Mouse (Mus musculus) gonadal fat pad, adult 2 months (tissue): ENCODE measurements around the gene Rnf181. TPM values are rescaled to one million over a fixed set of nuclear protein-coding genes. Genes with fewer than 3 reads are reported as not detected.

ENCODE experiments used
- DNase-seq: peaks from one replicate; pipeline ENCODE4 v3.0.0-alpha.2; 2012; ENCODE audit warnings: low read depth
- polyA plus RNA-seq: library from polyadenylated mRNA; depleted of rRNA; stranded (reverse); fragments of >200 nt; gene quantifications from 2 replicates; pipeline ENCODE4 v1.2.3, GENCODE M21; 2012; rRNA removed

Rnf181 gene
- polyA plus RNA-seq: 142 and 189 TPM in 2 replicates

GRCm38 (mm10) chr6:72366844-72367443 lies at the start of gene Rnf181:
Rnf181 (minus strand) TSS chr6:72366956.
- DNase-seq: no peak

GRCm38 (mm10) chr6:72415964-72416772 lies 49.4 kb upstream of the Rnf181 start:
- DNase-seq: peak; percentile 90

- no peak for DNase-seq
These were observed 48.4 kb upstream of the Rnf181 start for GRCm38 (mm10) chr6:72415181-72415580.

DNA sequence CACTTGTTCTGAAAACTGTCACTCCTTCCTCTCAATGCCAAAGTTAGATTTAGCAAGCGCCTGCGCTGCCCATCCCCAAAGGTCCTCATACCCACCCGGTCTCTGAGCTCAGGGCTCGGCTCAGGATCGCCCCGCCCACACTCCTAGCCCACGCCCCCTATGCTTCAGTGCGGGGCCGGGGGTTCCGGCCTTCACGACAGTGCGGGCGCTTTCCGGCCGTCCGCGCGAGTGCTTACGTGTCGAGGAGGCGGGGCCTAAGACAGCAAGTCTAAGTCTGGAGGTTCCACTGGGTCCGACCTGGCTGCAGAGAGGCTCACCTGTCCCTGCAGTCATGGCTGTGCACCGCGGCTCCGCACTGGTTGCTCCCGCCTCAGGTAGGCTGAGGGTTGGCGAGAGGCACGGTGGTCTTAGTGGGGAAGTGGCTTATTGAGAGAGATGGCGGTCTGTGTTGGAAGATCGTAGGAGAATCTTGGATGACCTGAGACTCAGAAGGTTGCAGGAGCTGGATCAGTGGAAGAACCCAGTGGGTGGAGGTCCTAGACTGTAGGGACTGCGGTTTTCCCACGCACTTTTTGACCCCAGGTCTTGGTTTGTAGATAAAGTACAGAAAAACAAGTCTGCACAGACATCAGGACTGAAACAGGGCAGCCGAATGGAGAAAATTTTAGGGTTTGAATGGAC lies 47.5 kb upstream of the Rnf181 start, which contains the start of gene Ggcx:
Gene Ggcx (plus strand): TSS at position 233 of the 681 bp plus-strand sequence.
- DNase-seq: no peak

GRCm38 (mm10) chr6:72410518-72410917 lies 43.8 kb upstream of the Rnf181 start:
- no peak for DNase-seq

- DNase-seq: no peak
These were observed 43.2 kb upstream of the Rnf181 start for GRCm38 (mm10) chr6:72410003-72410402.

DNA sequence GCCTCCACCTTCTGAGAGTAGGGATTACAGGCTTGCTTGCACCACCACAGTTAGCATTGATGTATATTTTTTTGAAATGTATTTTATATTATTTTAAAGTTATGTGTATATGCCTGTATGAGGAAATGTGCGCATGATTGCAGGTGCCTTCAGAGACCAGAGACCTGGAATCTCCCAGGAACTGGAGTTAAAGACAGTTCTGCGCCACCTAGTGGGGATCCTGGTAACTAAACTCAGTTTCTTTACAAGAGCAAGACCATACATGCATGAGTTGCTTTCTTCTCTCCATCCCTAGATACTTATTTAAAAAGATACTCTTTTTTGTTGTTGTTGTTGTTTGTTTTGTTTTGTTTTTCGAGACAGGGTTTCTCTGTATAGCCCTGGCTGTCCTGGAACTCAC lies 42.8 kb upstream of the Rnf181 start:
- DNase-seq: no peak

GRCm38 (mm10) chr6:72407119-72407518 lies 40.4 kb upstream of the Rnf181 start:
- no peak for DNase-seq

- no peak for DNase-seq
These were observed 38.6 kb upstream of the Rnf181 start for GRCm38 (mm10) chr6:72405356-72405755.

GRCm38 (mm10) chr6:72401875-72402274 lies 35.1 kb upstream of the Rnf181 start:
- DNase-seq: no peak

DNA sequence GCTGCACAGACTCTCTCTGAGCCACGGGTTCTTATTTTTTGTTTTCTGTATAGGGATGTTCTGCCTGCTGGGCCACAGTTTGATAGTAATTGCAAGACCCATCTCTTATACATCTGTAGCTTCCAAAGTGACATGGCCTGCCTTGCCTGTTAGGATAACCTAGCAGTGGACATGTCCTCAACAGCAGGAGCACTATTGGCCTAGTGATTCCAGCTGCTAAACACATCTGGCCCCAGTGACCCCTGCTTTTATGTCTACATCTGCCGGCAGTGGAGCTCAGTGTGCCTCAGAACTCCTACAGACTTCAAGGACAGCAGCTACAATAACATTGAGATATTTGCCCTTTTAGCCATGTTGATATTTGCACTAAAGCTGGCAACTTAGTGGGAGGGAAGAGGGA lies 33.2 kb upstream of the Rnf181 start:
- DNase-seq: no peak

- no peak for DNase-seq
These were observed 30.1 kb upstream of the Rnf181 start for GRCm38 (mm10) chr6:72396837-72397251.

DNA sequence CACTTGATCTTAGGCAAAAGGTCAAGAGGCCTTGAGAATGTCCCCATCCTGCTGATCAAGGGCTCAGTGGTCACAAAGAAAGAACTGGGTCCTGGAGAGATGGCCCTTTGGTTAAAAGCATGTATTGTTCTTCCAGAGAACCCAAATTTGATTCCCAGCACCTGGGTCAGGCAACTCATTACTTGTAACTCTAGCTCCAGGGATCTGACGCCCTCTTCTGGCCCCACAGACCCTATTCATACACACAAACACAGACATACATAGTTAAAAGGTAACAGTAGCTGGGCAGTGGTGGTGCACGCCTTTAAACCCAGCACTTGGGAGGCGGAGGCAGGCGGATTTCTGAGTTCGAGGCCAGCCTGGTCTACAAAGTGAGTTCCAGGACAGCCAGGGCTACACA lies 25.6 kb upstream of the Rnf181 start:
- DNase-seq: no peak

GRCm38 (mm10) chr6:72390795-72391521 lies 24.2 kb upstream of the Rnf181 start:
- no peak for DNase-seq

GRCm38 (mm10) chr6:72389941-72390771 lies 23.4 kb upstream of the Rnf181 start, which contains the start of gene Vamp8:
Vamp8 (minus strand) TSS chr6:72390703.
- no peak for DNase-seq

DNA sequence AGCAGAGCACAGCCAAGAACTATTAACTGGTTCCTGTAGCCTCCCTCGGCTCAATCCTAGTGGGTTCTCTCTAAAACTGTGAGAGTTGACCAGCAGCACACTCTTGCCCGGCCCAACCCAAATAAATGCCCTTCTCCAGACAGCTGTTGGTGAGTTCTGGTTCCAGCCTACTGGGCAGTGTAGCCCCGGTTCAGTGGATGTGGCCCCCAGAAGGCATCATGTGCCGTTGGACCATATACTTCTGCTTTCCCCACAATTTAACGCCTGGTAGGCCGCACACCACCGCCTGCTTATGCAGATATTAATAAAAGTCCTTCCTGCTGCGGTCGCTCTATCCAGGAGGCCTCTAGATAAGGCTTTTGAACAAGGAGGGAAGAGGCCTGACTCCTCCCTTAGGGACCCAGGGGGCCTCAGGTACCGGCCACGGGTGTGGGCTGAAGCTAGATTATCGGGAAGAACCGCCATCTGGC lies 22.8 kb upstream of the Rnf181 start:
- DNase-seq: no peak

GRCm38 (mm10) chr6:72388791-72389329 lies 22.1 kb upstream of the Rnf181 start:
- DNase-seq: no peak

GRCm38 (mm10) chr6:72388266-72388665 lies 21.5 kb upstream of the Rnf181 start:
- no peak for DNase-seq

GRCm38 (mm10) chr6:72387816-72388215 lies 21.1 kb upstream of the Rnf181 start:
- DNase-seq: no peak

DNA sequence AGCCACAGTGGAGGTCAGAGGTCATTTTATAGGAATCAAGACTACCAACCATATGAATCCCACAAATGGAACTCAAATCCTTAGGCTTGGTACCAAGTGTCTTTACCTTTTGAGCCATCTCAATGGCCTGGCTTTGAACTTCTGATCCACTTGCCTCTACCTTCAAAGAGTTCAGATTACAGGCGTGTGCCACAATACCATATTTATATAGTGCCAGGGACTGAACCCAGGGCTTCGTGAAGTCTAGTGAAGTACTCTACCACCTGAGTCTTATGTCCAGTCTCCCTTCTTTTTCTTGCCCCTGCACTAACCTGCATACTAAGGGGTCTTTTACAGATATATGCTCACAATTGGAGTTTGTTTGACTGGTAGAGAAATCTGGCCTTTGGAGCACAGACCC lies 19.8 kb upstream of the Rnf181 start:
- no peak for DNase-seq

GRCm38 (mm10) chr6:72385258-72385657 lies 18.5 kb upstream of the Rnf181 start:
- DNase-seq: no peak
